In the genomic region with DNA sequence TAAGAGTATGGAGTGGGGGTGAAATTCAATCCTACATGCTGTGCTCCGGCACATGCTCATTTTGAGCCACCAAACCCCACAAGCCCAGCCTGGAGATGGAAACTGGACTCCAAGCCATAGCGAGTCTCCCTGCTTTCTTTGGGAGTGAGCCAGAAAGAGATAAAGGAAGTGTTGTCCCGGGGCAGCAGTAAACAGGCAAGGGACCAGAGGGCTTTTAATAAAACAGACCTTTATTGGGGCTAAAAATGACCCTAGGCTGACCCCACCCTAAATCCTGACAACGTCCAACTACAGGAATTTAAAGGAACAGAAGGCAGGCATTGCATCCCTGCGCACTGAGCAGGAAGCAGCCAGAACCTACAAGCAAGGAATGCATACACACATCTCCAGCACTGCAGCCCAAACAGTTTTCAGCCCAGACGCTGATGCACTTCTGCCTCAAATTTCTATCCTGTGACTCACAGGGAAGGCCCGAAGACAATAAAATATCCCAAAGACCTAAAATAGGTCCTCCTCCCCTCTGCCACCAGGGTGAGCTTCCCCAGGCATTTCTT, we compare ENCODE assay signal across 8 mouse cellular contexts.
DNase-seq lines count a peak whose midpoint lies in the region; ATAC-seq and TF ChIP-seq lines count a peak whose summit lies in the region.

No protein-coding gene starts in this region.

- ATAC-seq in heart, embryonic 14.5 days (ENCODE audit: insufficient number of reproducible peaks, insufficient read depth, low FRiP score, low read depth), result peak; percentile 64
- no peak for ATAC-seq in CD4-positive, CD25-positive, alpha-beta regulatory T cell, adult 4 months

- no peak; the same call in 1 of the 2 replicates for TF ChIP-seq CTCF in left cerebral cortex, adult 2 months (IDR thresholded peaks at IDR 0.05)

- peaks cover 12 to 19% of the 10 kb centered on the region in 2 experiments for H3K4me1 ChIP-seq in heart, embryonic 14.5 days (ENCODE audit: control insufficient read depth in 2 of 2, insufficient read depth in 2 of 2, low read length in 2 of 2)

- H3K27ac ChIP-seq in left cerebral cortex, adult 2 months, result peak overlapping the region; percentile 28; the same call in 1 of the 2 replicates
- H3K27ac ChIP-seq in heart, embryonic 14.5 days (replicated peaks in 1 of 2; ENCODE audit: control insufficient read depth in 1 of 2, insufficient read depth in 1 of 2, low read depth in 2 of 2, low read length in 2 of 2), result peak overlapping the region; percentile 77 to 80

- H3K36me3 ChIP-seq in heart, embryonic 14.5 days (ENCODE audit: control insufficient read depth, insufficient read depth, low read length), result no peaks in the 10 kb centered on the region

- H3K4me2 ChIP-seq in heart, embryonic 14.5 days (ENCODE audit: low read length), result peak overlapping the region; percentile 44

- DNase-seq in left cerebral cortex, adult 2 months (ENCODE audit: extremely low spot score in 1 of 2, low spot score in 2 of 2), result no peak
- no peak for DNase-seq in left cerebral cortex, postnatal 4 days
- peak; percentile 33 for DNase-seq in embryo, embryonic 10.5 days (ENCODE audit: low spot score)
- DNase-seq in mesoderm, embryonic 11.5 days (ENCODE audit: low read depth, low spot score), result peak; percentile 54
- DNase-seq in T-cell, adult 2 months (ENCODE audit: low spot score), result no peak
- DNase-seq in gastrocnemius, postnatal 36 days, result no peak

- WGBS in heart, embryonic 14.5 days, result 5% methylated on average over 7 of the region's 7 CpGs

- H3K27me3 ChIP-seq in heart, embryonic 14.5 days (ENCODE audit: control insufficient read depth, insufficient read depth, low read length), result no peaks in the 10 kb centered on the region

- H3K9ac ChIP-seq in heart, embryonic 14.5 days (ENCODE audit: low read length), result 0 out of 2 replicates have a peak overlapping the region, but pooled peaks have one; percentile 31

- H3K9me3 ChIP-seq in heart, embryonic 14.5 days (ENCODE audit: control insufficient read depth, low read length), result no peaks in the 10 kb centered on the region

- no peak overlapping the region for H3K4me3 ChIP-seq in left cerebral cortex, adult 2 months
- H3K4me3 ChIP-seq in heart, embryonic 14.5 days (ENCODE audit: control insufficient read depth in 1 of 2, insufficient read depth in 1 of 2, low read depth in 1 of 2, low read length in 2 of 2), result no peak overlapping the region

- intact Hi-C loops in left cerebral cortex, adult 2 months (cut with DNase I), result loop anchor here (5.0 kb wide), 1 partner anchor 139 kb away; a partner anchor contains a TSS
- intact Hi-C loops in left cerebral cortex, postnatal 4 days (cut with DNase I), result no loop called here
- intact Hi-C loops in gastrocnemius, postnatal 36 days (cut with DNase I), result no loop called here

Comparison
In these comparisons a context has a peak if more than half of its experiments do, and no peak if none do; other contexts are left out.
1. DNase-seq: peak in embryo, embryonic 10.5 days (single experiment) and mesoderm, embryonic 11.5 days (single experiment); none in left cerebral cortex, adult 2 months (0 of 2), left cerebral cortex, postnatal 4 days (single experiment), T-cell, adult 2 months (single experiment) and gastrocnemius, postnatal 36 days (0 of 2).